Mouse (Mus musculus) left cerebral cortex, postnatal 36 days (tissue): ENCODE results near the gene Dgkd. TPM values are rescaled to one million over a fixed set of nuclear protein-coding genes. Genes with fewer than 3 reads are reported as not detected.

Source experiments
- DNase-seq, 2 experiments: peaks; one replicate each; pipeline ENCODE4 v3.0.0; 2021 to 2022; ENCODE audit warnings: low spot score in 2 of 2, mixed read lengths in 1 of 2
- intact Hi-C: fragments of 180-260 bp; cut with DNase I; formaldehyde crosslinking; loops from one replicate; pipeline ENCODE4 v1.15.1; 2025
- total RNA-seq, 2 experiments: library from RNA; stranded (reverse); gene quantifications; 2 replicates each; pipeline ENCODE4 v1.2.3; 2021

Dgkd gene
- total RNA-seq, 2 experiments from 2014 or later, result 88.0 to 122 TPM

DNA sequence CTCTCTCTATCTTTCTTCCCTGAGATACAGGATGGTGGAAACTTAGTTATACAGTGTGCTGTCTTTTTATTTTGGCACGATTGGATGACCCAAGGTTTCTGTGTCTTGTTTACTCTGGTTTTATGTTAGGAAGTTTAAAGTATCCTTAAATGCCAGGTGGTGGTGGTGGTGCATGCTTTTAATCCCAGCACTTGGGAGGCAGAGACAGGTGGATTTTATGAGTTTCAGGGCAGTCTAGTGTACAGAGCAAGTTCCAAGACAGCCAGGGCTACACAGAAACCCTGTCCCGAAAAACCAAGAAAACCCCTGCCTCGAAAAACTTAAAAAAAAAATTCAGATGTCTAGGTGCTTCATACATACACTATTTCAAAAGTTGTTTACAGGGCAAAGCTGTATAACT is 25.9 kb downstream of the Dgkd start:
- intact Hi-C loops, result no loop called here
- DNase-seq, result no peak

DNA sequence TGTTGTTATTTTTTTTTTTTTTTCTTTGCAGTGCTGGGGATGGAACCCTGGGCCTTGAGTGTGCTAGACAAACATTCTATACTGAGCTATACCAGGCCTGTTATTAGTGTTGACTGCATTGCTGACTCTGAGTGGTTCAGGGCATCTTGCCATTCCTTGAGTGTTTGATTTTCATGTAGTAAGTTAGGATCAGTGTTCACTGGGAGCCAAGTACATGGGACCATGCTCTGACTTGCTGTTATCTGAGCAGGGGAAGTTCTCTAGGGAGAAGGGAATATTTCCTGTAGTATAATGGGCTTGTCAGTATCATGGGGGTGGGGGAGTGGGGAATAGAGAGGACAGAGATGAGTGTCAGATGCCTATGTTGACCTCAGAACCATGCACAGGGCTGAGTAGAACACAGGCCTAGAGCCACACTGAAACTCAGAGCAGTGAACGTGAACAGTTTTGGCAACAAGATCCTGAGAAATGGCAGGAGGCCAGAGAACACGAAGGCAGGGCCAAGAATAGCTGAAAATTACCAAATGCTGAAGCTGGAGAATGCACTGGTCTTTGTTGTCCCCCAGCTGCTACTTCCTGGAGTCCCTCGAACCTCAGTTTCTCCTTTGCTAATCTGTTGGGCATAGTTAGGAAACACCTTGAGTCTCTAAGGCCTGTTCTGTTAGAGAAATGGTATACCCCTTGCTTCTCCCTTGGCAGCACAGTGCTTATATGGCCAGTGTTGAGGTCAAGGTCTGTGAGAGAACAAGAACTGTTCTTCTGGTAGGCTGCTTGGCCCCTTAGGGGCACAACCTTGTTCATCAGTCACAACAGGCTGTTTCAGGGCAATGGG is 26.6 kb downstream of the Dgkd start:
- DNase-seq, result peak; percentile 63 to 71

DNA sequence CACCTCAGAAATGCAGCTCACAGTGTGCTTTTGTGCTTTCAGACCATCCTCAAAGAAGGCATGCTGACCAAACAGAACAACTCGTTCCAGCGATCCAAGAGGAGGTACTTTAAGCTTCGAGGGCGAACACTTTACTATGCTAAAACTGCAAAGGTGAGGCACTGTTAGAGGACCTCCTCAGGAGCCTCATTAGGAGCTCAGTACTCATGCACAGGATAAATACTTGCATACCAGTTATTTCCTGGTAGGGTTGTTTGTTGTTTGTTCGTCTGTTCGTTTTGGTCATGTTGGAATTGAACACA is 27.2 kb downstream of the Dgkd start:
- no peak for DNase-seq
- intact Hi-C loops, result no loop called here

More for the DNA sequence above, 26.6 kb downstream of the Dgkd start:
- intact Hi-C loops, result no loop called here

DNA sequence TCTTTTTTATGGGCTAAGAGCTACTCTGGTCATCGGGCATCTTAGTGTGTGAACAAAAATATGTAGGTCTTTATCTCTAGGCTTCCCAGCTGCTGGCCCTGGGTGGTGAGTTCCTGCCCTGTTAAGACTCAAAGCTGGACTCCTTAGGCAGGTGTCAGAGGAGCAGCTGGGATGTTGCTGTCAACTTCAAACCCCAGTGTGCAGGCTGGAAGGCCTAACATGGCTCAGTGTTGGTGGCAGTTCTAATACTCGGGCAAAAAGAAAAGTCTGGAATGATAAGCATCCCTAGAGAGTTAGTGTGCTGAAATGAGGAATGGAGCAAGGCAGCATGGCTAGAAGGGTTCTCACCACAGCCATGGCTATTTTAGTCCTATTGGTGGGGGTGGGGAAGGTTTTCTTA is 27.8 kb downstream of the Dgkd start:
- no peak for DNase-seq
- intact Hi-C loops, result no loop called here

DNA sequence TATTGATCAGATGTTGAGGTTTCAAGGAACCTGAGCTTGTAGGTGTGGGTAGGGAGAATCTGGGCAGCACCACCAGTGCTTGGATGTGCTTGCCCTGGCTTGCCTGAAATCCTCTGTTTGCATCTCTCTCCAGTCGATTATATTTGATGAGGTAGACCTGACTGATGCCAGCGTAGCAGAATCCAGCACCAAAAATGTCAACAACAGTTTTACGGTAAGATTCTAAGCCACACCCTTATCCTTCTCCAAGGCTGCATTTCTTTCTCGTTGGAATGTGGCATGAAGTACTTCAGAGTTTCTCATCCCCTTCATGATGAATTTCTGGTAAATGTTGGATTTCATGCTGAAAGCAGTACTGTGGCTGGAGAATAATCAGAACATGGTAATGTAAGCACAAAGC is 28.6 kb downstream of the Dgkd start:
- no peak for DNase-seq
- intact Hi-C loops, result no loop called here

DNA sequence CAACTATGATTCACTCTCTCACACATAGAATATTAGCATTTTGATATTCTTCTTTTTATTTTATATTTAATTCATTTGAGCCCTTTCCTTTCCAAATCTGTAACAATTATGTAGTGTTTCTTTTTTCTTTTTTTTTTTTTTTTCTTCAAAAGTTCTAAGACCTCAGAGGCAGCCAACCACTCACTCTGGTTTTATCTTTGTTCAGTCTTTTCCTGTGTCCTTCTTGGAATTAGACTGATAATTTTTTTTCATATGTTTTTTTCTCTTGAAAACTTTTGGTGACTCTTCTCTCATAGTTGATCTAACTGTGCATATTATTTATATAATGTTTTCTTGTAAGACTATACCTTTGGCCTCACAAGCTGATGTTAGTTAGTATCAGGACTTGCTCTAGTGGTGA is 29.5 kb downstream of the Dgkd start:
- DNase-seq, result no peak
- intact Hi-C loops, result no loop called here

DNA sequence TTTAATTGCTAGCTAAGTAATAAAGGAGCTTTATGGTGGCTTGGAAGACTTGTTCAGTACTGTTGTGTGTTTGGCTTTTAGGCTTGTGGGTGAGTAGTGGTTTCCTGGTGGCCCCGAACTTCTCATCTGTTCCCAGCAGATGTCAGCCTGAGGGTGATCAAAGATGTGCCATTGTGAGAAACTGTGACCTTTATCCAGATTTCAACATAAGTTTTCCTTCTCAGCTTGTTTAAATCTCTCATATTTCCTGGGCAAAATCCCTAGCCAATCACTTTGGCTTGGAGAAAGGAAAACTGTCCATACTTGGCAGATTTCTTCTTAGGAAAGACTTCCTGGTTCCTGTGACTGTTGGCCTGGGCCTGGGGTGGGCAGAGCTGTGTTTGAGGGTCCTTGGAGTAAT is 37.9 kb downstream of the Dgkd start:
- intact Hi-C loops, result no loop called here

DNA sequence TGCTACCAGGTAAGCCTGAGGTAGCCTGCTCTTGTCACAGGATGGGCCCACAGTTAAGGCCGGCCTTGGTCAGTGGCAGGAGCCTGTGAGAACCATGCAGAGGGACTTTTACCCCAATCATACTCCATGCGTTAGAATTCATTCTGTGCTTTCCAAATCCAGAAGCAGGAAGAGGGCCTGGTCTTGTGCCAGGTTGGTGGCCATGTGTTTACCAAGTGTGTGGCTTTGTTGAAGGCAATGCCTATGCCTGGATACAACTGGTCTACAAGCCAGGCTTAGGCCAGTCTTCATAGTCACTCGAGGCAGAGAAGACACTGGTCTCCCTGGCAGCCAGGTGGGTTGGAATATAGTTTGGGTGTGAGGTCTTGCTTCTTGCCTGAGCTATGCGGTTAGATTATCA is 38.5 kb downstream of the Dgkd start:
- intact Hi-C loops, result no loop called here
- DNase-seq, result no peak

More for the DNA sequence above, 37.9 kb downstream of the Dgkd start:
- DNase-seq, result no peak

DNA sequence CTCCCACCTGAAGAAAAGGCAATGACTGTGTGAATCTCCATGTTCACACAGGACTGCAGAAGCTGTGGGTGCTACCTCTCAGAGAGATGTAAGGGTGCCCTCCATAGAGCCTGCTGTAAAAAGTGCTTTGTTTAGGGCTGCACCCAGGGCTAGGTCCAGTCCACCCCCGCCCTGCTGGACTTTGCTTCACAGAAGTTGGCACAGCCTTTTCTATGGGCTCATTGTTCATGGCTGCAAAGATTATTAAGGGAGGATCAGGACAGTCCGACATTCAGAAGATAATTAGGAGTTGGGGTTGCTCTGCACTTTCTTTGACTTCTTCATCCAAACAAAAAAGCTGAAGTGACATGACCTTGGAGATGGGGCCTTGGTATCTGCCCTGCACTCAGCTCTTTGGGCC is 39.4 kb downstream of the Dgkd start:
- intact Hi-C loops, result no loop called here
- DNase-seq, result no peak

DNA sequence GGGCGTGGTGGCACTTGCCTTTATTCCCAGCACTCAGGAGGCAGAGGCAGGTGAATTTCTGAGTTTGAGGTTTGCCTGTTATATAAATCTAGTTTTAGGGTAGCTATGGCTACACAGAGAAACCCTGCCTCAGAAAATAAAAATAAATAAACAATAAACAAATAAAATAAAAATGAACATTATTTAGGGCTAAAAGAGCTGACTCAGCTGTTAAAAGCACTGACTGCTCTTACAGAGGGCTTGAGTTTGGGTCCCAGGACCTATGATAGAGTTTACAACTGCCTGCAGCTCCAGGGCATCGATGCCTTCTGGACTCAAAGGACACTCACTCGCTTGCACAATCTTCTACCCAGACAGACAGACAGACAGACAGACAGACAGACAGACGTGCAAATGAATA is 40.3 kb downstream of the Dgkd start:
- intact Hi-C loops, result no loop called here
- no peak for DNase-seq

DNA sequence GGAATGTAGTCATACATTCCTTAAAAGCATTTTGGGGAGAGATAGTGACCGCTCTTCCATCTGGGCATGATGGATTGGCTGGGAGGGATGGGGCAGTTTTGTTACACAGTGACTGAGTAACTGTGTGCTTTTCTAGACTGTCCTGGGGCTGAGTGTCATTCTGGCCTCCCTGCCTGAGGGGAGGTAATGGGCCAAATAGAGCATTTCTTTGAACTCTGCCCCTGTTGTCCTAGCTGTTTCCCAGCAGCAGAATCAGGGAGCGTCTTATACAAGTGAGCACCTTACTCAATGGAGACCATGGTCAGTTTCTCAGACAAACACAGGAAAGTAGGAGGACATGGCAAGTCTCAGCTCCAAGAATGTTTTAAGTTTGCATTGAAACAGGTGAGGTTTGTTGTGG is 43.8 kb downstream of the Dgkd start:
- intact Hi-C loops, result no loop called here
- no peak for DNase-seq

DNA sequence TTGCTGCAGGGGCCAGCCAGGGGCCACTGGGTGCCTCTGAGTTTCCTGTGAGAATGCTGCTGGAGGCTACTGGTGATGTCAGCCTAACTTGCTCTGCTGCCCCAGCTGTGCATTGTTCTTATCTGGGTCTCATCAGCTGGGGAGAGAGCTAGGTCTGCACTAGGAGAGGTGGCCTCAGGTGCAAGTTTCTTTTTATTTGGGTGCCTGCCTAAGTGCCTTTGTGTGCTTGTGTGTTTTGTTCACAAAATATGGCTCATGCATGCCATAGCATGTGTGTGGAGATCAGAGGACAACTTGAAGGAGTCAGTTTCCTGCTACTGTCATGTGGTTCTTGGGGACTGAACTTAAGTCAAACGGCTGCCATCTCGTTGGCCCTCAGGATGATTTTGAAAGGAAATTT is 46.6 kb downstream of the Dgkd start:
- intact Hi-C loops, result no loop called here
- no peak for DNase-seq

DNA sequence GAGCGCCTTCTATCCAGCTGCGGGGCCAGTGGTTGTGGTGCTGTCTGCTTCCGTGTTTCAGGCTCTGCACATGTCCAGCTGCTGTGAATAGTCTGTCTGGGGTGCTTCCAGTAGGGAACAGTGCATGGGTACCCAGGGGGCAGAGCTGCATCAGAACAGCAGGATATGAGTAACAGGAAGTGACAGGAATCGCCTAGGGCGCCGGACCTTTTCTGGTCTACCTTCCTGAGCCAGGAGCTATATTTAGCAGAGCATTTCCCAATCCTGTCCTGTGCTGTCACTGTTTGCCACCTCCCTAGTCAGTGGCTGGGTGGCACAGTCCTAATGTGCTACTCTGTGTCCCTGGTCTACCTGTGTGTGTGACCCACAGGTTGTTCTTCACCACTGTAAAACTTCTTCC is 47.9 kb downstream of the Dgkd start:
- intact Hi-C loops, result no loop called here
- DNase-seq, result no peak

DNA sequence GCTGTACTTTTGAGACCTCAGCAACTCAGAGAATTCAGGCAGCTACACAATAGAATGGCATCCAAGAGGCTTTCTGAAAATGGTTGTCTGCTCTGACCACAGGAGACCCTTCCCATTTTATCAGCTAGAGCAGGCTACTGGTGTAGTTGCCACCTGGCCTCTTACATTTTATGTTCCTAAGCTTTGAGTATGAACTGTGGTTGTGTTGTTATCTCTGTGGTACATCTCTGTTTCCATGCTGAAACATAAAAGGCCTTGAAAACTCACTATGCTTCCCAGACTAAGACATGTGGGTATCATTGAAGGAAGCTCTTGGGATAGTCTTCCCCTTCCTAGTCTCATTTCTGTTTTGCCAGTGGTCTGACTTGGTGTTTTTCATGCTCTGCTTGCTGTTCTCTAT is 49.1 kb downstream of the Dgkd start:
- DNase-seq, result no peak
- intact Hi-C loops, result no loop called here

DNA sequence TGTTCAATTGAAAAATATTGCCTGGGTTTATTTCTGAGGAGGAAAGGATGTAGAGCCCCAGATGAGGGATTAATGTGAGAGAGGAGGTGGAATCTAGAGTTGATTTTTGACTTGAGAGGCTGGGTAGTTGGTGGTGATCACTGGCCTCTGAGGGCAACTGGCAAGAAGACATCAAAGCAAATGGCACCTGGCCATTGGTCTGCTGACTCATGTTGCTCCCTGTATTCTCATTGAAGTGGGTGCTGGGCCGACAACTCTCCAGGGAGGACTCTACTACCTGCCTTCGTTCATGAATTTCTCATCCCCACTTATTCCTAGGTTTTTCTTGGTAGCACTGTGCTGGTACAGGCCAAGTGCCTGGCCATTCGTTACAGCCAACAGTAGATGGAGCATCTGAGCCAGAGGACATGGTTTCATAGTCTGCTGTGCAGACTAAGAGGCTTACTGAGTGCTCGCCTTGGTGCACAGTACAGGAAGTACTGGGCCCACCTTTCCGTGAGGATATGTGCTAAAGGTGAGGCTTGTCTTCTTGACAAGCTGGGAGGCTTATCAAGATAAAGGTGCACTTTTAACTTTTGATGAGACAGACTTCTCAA is 53.4 kb downstream of the Dgkd start:
- no peak for DNase-seq
- intact Hi-C loops, result no loop called here

DNA sequence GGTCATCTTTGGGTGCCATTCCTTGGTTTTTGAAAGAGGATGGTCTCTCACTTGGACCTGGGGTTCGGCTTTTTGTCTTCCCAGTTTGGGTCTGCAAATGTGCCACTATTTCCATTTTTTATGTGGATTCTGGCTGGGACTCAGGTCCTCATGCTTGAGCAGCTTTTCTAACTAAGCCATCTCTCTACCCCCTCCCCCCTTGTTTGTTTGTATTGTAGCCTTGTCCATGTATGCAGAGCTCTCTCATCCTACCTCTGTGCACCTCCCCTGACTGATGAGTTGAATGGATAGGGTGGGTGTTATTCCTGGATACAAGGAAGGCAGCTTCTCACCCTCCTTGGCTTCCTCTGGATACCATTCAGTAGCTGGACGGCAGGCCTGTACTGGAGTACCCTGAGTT is 54.9 kb downstream of the Dgkd start:
- DNase-seq, result no peak
- intact Hi-C loops, result no loop called here

DNA sequence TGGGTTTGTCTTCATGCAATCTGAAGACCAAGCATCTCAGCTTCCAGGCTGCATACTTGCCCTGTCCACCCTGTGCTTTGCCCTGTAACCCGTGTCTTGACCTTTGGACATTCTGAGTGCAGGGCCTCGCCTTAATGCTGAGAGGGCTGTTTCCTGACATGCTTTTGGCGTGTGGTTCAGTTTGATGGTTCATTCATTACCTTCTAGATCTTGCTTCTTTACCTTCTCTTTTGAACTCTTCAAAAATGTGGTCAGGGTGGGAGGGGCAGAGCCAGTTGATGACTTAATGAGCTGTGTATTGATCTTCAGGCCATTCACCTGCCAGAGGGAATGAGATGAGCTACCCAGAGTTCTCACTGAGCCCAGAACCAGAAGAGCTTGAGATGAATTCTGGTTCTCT is 55.6 kb downstream of the Dgkd start:
- intact Hi-C loops, result no loop called here
- no peak for DNase-seq

DNA sequence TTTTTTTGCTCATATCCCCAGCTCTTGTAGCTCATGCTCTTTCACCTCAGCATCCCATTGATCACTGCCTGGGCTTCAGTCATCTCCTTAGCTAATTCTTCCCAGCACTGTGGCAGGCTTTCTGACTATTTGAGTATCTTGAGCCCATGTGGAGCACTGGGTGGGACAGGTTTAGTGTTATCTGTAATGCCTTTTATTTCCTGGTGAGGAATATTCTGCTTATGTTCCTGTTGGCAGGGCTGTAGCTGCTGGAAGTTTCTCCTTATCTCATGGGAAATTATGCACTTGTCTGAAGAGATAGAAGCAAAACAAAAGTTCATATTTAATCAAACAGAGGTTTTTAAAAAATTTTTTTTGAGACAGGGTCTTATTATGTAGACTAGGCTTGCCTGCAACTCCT is 56.5 kb downstream of the Dgkd start:
- intact Hi-C loops, result no loop called here

DNA sequence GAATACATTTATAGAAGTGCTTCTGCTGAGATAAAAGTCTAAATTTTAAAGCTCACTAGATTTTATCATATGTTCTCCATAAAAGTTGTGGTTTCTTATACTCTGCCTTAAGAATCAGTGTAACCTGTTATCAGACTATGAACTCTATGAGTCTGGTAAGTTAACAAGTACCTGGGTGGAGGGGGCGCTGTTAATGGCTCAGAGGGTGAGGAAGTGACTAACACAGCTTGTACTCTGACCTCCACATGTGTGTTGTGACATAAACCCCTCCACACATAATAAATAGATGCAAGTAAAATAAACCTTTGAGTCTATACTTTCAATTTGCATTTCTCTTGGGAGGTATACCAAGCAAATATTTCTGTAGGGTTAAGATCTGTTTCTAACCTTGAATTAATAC is 57.3 kb downstream of the Dgkd start:
- intact Hi-C loops, result loop anchor here (5.0 kb wide), 1 partner anchor 58 kb away; the partner anchor contains the start of gene Dgkd
- no peak for DNase-seq

More for the DNA sequence above, 56.5 kb downstream of the Dgkd start:
- no peak for DNase-seq

DNA sequence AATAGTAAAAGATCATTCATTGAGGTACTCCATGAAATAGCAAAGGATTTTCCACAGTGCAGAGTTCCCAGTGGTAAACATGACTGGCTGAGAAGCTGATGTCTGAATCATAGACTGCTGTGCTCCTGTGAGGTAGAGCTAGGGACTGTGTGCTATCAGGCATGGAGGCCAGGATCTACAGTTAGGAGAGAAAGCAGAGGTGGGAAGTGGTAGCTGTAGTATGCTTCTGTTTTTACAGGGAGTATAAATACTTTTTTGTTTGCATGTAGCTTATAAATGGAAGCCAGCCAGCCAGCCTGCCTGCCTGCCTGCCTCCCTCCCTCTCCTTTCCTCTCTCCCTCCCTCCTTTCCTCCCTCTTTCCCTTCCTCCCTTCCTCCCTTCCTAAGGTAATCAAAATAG is 60.3 kb downstream of the Dgkd start:
- DNase-seq, result no peak
- intact Hi-C loops, result loop anchor here (5.0 kb wide), 1 partner anchor 61 kb away; the partner anchor contains the start of gene Dgkd

DNA sequence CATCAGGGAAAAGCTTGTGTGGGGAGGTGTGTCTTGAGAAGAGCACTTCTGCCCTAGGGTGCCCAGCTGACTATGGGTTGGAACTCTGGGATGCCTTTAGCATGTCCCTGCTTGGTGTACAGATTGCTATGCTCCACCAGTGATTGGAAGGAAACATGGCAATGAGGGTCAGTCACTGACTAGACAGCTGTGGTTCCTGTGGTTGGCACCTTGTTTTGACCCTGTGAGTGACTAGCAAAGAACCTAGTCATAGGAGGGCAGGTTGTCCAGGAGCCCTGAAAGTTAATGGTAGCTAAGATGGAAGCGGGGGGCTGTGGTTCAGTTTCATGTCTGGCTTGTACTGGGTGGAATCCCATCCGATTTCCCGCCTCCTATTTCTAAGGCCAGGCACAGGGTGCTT is 64.3 kb downstream of the Dgkd start:
- intact Hi-C loops, result no loop called here
- no peak for DNase-seq

DNA sequence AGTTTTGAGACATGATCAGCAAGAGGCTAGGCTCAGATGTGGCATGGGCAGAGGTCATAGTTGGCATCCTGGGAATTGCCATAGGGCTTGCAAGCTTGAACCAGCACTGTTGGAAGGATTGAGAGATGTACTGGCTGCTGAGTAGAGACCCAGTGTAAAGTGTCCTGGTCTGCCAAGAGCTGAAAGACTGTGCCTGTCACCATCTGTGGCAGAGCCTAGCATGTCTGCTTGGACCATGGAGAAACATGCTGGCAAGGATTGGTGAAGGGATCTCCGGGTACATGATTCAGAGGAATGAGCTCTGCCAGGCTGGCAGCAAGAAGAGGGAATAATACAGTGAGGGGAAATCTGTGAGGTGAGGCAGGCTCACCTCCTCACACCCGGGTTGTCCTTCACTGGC is 65.0 kb downstream of the Dgkd start:
- intact Hi-C loops, result no loop called here
- DNase-seq, result no peak
